Mouse (Mus musculus): ENCODE measurements around the gene Acad10. TPM values are rescaled to one million over a fixed set of nuclear protein-coding genes. Genes with fewer than 3 reads are reported as not detected.
"Not testable (repeated sequence)": the region's sequence is repeated elsewhere in the genome, so short reads cannot be mapped to it uniquely, and the experiment has no call there.

Gene Acad10
- 2.5 and 2.6 TPM in 2 replicates for polyA plus RNA-seq (2016; fragmentation: Nextera tagmentation; extraction: Ambion mirVana)

DNA sequence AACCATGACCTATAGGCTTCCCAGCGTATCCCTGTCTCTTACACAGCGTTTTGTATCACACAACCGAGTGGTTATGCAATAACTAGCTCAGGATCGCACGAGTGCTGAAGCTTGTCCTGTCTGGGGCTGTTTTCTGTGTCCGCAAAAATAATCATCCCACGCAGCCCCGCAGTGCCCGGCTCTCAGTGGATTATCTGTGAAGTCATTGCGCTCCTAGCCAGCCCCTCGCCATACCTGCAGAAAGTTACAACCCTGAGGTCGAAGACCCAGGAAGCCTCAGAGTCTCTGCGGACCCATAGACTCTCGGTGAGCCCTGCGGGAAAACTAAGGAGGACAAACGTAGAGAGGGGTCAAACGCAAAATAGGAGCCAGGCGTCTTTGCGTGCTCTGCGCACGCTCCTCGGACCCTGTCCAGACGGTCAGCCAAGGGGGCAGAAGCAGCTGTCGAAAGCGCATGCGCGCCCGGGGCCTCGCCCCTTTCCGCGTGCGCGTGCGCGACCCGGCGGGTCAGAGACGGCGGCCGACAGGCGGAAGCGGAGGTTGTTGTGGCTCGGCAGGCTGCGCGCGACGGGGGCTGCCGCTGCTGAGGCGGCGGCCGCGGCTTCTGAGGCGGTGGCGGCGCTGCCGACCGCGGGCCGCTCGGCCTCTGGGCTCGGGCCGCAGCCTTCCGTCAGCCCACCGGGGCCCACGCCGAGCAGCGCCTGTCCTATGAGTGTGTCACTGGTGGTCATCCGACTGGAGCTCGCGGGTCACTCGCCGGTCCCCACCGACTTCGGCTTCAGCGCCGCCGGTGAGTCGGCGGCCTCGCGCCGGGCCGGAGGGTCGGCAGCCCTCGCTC, at the start of gene Acad10, which contains the start of gene Brap:
Gene Acad10, minus strand, starts transcription at position 456 of the 838 bp plus-strand sequence.
Gene Brap, plus strand, starts transcription at position 505 of the 838 bp plus-strand sequence.
- peak; percentile 84 for ATAC-seq
- H3K36me3 ChIP-seq, result peaks cover 35% of the 10 kb centered on the region
- H3K27me3 ChIP-seq (replicated peaks), result no peaks in the 10 kb centered on the region
- H3K4me3 ChIP-seq, result peak within 1 kb of the TSS; percentile 86
- H3K4me2 ChIP-seq, result peak within 1 kb of the TSS; percentile 84
- H3K9ac ChIP-seq, result peak within 1 kb of the TSS; percentile 92
- WGBS (ENCODE audit: insufficient replicate concordance), result under 1% methylated on average over 85 of the region's 85 CpGs
- no peaks in the 10 kb centered on the region for H3K9me3 ChIP-seq (replicated peaks)
- H3K27ac ChIP-seq, result peak within 1 kb of the TSS; percentile 83
- peaks cover 24% of the 10 kb centered on the region for H3K4me1 ChIP-seq

DNA sequence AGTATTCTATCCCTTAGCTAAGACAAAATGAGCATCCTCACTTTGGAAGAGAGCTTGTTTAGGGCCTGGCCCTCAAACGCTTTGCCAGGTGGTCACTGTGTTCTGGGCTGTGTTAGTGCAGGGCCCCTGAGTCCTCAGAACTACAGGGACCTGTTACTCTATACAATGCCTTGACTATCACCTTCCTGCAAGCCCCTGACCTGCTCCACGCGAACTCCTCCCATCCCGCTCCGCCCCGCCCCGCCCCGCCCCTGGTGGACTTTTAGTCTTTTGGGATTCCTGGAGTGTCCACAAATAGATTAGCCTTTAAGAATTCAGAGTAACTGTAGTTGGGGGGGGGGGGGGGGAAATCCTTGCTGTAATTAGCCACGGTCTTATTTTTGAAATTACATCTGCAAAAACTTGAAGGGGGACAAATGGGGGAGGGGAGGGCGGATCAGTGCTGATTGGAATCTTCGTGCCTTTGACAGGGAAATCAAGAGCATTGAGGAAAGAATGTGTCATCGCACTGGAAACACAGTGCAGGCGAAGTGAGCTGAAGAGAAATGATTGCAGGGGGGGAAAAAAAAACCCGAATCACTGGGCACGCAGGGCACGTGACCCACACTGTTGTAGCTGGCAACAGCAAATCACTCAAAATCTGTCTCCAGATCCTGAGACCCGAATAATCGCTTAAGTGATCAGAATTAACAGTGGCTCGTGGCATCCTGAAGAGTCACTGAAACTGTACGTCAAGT, 44.4 kb upstream of the Acad10 start:
- Histone ChIP-seq H3K27me3 (replicated peaks) (no peaks in the 10 kb centered on the region), H3K4me3 (peak overlapping the region; percentile 32), H3K4me1 (peaks cover 53% of the 10 kb centered on the region), H3K27ac (peak overlapping the region; percentile 46; the same call in 1 of the 2 replicates), H3K9ac (0 out of 2 replicates have a peak overlapping the region, but pooled peaks have one; percentile 30), H3K4me2 (peak overlapping the region; percentile 66), H3K36me3 (no peaks in the 10 kb centered on the region), H3K9me3 (replicated peaks) (no peaks in the 10 kb centered on the region)
- ATAC-seq, result peak; percentile 30; the same call in 1 of the 2 replicates
- 11% methylated on average over 20 of the region's 20 CpGs for WGBS (ENCODE audit: insufficient replicate concordance)

DNA sequence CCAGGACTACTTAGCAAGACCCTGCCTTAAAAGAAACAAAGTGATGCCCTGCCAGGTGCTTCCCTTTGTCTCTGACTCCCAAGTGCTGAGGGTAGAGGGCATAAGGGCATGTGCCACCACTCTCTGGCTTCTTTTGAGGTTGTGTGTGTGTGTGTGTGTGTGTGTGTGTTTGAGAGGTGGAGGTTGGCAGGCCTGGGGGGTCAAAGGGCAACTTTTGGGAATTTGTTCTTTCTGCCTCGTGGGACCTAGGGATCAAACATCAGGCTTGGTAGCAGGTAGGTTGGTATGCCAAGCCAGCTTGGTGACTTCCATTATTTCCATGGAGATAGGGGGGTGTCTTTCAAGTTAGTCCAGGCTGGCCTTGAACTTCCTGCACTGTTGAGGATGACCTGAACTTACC, 43.0 kb upstream of the Acad10 start:
- Histone ChIP-seq H3K4me2 (no peak overlapping the region), H3K9me3 (replicated peaks) (no peaks in the 10 kb centered on the region), H3K27ac (peak overlapping the region; percentile 30; the same call in 1 of the 2 replicates), H3K4me1 (peaks cover 59% of the 10 kb centered on the region), H3K27me3 (replicated peaks) (no peaks in the 10 kb centered on the region), H3K36me3 (no peaks in the 10 kb centered on the region), H3K4me3 (no peak overlapping the region), H3K9ac (no peak overlapping the region)
- no peak for ATAC-seq
- WGBS (ENCODE audit: insufficient replicate concordance), result 43% methylated on average over 1 of the region's 1 CpGs

DNA sequence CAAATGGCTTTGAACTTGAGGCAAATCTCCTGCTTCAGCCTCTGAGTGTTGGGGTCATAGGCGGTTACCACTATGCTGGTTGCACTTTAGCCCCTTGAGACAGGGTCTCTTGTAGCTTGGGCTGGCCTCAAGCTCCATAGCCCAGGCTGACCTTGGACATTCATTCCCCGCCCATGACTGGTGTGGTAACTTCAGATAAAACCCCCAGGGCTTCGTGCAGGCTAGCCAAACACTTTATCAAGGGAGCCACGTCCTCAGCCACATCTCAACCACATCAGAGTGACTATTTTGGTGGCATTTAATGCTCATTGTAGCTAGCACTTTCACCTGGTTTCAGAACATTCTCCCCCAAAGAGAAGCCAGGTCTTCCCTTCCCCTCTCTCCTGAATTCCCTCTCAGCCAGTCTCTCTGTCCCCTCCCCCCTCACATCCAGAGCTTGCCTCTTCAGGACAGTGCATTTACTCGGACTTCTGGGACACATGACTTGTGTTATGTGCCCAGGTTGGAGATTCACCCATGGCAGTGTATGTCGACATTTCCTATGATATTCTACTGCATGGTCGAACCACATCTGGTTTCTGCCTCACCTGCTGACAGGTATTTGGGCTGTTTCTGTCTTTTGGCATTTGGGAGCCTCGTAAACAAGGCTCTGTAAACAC, 40.9 kb upstream of the Acad10 start:
- Histone ChIP-seq H3K27me3 (replicated peaks) (no peaks in the 10 kb centered on the region), H3K4me2 (peak overlapping the region; percentile 61), H3K9ac (peak overlapping the region; percentile 60), H3K4me1 (peaks cover 59% of the 10 kb centered on the region), H3K36me3 (no peaks in the 10 kb centered on the region), H3K9me3 (replicated peaks) (no peaks in the 10 kb centered on the region), H3K4me3 (peak overlapping the region; percentile 33), H3K27ac (peak overlapping the region; percentile 95)
- 19% methylated on average over 8 of the region's 8 CpGs for WGBS (ENCODE audit: insufficient replicate concordance)
- peak; percentile 92 for ATAC-seq

DNA sequence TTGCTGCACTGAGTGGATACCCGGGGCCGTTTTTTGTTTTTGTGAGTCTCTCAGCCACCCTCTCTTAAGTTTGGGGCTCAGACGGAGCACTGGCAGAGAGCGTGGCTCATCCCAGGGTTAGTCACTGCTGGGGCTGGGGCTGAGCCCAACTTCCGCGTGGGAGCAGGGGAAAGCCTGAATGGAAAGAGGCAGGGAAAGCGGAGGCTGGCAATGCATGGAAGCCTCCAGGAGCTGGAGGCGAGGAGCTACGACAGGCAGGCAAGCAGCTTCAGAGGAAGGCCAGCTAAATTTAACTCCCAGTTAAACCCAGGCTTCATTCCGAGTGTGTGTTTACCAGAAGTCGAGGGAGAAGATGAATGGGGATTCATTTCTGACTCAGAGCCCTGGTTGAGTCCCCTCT, 40.2 kb upstream of the Acad10 start:
- H3K27ac ChIP-seq, result peak overlapping the region; percentile 95

DNA sequence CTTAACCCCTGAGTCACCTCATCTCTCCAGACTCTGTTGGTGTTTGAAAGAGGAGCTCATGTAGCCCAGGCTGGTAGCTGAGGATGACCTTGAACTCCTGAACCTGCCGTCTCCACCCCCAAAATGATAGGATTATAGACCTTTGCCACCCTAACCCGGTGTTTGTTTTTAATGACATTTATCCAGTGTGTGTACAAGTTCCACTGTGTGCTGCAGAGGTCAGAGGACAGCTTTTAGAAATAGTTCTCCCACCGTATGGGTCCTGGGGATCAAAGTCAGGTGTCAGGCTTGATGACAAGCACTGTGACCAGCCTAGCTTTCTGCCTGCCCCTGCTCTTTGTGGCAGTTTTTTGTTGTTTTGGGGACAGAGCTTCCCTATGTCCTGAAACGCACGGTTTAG, 39.6 kb upstream of the Acad10 start:
- H3K4me2 ChIP-seq, result 0 out of 2 replicates have a peak overlapping the region, but pooled peaks have one; percentile 0
- no peaks in the 10 kb centered on the region for H3K27me3 ChIP-seq (replicated peaks)
- peak overlapping the region; percentile 95 for H3K27ac ChIP-seq
- no peaks in the 10 kb centered on the region for H3K9me3 ChIP-seq (replicated peaks)
- no peak overlapping the region for H3K4me3 ChIP-seq
- H3K9ac ChIP-seq, result no peak overlapping the region
- ATAC-seq, result 0 out of 2 replicates have a peak, but pooled peaks have one; percentile 18
- H3K4me1 ChIP-seq, result peaks cover 54% of the 10 kb centered on the region
- WGBS (ENCODE audit: insufficient replicate concordance), result 51% methylated on average over 5 of the region's 5 CpGs
- no peaks in the 10 kb centered on the region for H3K36me3 ChIP-seq

More for the DNA sequence above, 40.2 kb upstream of the Acad10 start:
- peak overlapping the region; percentile 0 for H3K4me2 ChIP-seq
- no peak overlapping the region for H3K4me3 ChIP-seq
- peak overlapping the region; percentile 42; the same call in 1 of the 2 replicates for H3K9ac ChIP-seq
- H3K4me1 ChIP-seq, result peaks cover 59% of the 10 kb centered on the region
- ATAC-seq, result no peak
- no peaks in the 10 kb centered on the region for H3K9me3 ChIP-seq (replicated peaks)
- no peaks in the 10 kb centered on the region for H3K27me3 ChIP-seq (replicated peaks)
- WGBS (ENCODE audit: insufficient replicate concordance), result 48% methylated on average over 11 of the region's 11 CpGs
- H3K36me3 ChIP-seq, result no peaks in the 10 kb centered on the region

DNA sequence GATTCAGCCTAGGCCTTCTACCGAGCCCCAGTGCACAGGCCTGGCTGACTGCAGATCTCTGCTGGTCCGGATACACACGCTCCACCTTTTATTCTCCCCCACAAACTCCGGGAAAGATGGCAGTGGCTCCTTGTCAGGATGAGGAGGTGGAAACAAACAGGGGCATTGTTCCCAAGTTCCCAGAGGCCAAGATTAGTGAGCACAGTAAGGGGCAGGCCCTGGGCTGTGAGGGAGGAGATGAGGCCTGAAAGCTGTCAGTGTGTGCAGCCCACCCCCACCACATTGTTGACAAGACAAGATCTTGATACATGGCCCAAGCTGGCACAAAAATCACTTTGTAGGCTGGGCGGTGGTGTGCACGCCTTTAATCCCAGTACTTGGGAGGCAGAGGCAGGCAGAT, 36.4 kb upstream of the Acad10 start:
- Histone ChIP-seq H3K36me3 (no peaks in the 10 kb centered on the region), H3K9ac (no peak overlapping the region), H3K4me2 (no peak overlapping the region), H3K4me1 (peaks cover 27% of the 10 kb centered on the region), H3K9me3 (replicated peaks) (no peaks in the 10 kb centered on the region), H3K4me3 (no peak overlapping the region), H3K27ac (no peak overlapping the region), H3K27me3 (replicated peaks) (no peaks in the 10 kb centered on the region)
- no peak for ATAC-seq
- WGBS (ENCODE audit: insufficient replicate concordance), result 72% methylated on average over 6 of the region's 6 CpGs

DNA sequence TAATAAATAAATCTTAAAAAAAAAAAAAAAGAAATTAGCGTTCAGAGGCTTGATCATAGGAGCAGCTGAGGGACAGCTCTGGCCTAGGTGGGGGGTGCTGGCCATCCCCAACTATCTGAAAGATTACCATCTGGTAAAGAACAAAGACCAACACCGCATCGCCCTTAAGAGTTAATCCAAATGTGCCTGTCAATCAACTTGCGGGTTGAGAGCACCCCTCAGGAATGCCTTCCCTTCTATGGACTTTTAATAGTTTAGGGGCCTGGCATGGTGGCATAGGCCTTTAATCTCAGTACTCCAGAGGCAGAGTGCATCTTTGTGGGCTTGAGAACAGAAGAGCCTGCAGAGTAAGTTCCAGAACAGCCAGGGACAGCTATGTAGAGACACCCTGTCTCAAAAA, 32.6 kb upstream of the Acad10 start:
- Histone ChIP-seq H3K4me3 (no peak overlapping the region), H3K4me1 (0 out of 2 replicates have a peak, but pooled peaks cover 4% of the 10 kb centered on the region), H3K27me3 (replicated peaks) (no peaks in the 10 kb centered on the region), H3K4me2 (no peak overlapping the region), H3K27ac (no peak overlapping the region), H3K36me3 (0 out of 2 replicates have a peak, but pooled peaks cover 2% of the 10 kb centered on the region), H3K9me3 (replicated peaks) (no peaks in the 10 kb centered on the region), H3K9ac (no peak overlapping the region)
- ATAC-seq, result no peak
- 67% methylated on average over 4 of the region's 4 CpGs for WGBS (ENCODE audit: insufficient replicate concordance)

DNA sequence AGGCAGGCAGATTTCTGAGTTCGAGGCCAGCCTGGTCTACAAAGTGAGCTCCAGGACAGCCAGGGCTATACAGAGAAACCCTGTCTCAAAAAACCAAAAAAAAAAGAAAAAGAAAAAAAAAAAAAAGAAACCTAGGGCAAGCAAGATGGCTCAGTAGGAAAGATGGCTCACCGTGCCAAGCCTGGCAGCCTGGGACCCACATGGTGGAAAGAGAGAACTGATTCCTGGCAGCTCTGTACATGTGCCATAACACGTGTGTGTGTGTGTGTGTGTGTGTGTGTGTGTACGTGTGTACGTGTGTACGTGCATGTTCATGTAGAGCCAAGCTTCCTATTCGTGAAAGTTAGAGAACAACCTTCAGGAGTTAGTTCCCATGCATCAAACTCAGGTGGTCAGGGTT, 31.1 kb upstream of the Acad10 start:
- H3K4me3 ChIP-seq; H3K9me3 ChIP-seq (replicated peaks); H3K9ac ChIP-seq; H3K27ac ChIP-seq; H3K27me3 ChIP-seq (replicated peaks); H3K4me2 ChIP-seq; ATAC-seq; H3K4me1 ChIP-seq: not testable (repeated sequence)
- H3K36me3 ChIP-seq, result peaks cover 15% of the 10 kb centered on the region
- 81% methylated on average over 7 of the region's 7 CpGs for WGBS (ENCODE audit: insufficient replicate concordance)

DNA sequence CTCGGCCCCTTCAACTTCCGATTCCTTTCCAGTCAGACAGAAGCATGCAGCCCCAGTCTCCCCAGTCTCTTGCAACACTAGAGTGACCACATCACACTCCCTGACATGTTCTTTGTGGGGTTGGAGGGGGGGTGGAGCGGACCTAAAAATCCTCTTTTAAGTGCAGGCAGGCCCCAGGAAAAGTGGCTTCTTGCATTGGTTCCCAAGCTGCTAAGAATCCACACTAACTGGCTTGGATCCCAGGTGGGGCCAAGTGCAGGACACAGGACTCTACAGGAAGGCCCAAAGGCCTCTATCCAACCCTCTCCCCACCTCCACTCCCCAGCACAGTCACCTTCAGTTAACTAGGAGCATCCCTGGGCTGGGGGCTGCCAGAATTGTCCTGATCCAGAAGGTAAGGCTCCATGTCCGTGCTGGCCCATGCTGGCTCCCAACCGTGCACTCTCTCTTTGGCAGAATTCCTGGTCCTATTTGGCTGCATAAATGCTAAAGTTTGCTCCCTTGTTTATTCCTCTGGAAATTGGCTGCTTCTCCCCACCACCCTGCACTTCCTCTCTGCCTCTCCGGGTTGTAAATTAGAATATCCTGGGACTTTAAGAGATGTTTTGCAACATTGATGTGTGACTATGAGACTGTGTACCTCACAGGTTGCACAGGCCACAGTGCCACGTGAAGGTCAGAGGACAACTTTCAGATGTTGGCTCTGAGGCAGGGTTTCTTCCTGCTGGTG, 30.3 kb upstream of the Acad10 start:
- H3K27me3 ChIP-seq (replicated peaks), result no peaks in the 10 kb centered on the region
- WGBS (ENCODE audit: insufficient replicate concordance), result 74% methylated on average over 7 of the region's 7 CpGs
- H3K4me1 ChIP-seq, result 0 out of 2 replicates have a peak, but pooled peaks cover 4% of the 10 kb centered on the region
- no peak overlapping the region for H3K4me2 ChIP-seq
- H3K9ac ChIP-seq, result no peak overlapping the region
- H3K4me3 ChIP-seq, result no peak overlapping the region
- no peak for ATAC-seq
- H3K36me3 ChIP-seq, result peaks cover 23% of the 10 kb centered on the region
- H3K9me3 ChIP-seq (replicated peaks), result no peaks in the 10 kb centered on the region
- no peak overlapping the region; the same call in 1 of the 2 replicates for H3K27ac ChIP-seq
